Mouse (Mus musculus) testis, adult 2 months (tissue): ENCODE data around the gene Atp6v1c2. TPM values are rescaled to one million over a fixed set of nuclear protein-coding genes. Genes with fewer than 3 reads are reported as not detected.

Experiments
- H3K27ac ChIP-seq: fragments of 200-500 bp; 2 replicates; pipeline ENCODE4 v1.5.1; 2012; ENCODE audit warnings: low read depth, low read length; ENCODE audit not compliant: control insufficient read depth, insufficient read depth
- H3K27me3 ChIP-seq: fragments of 200-500 bp; 2 replicates; pipeline ENCODE4 v1.6.1; 2012; ENCODE audit warnings: mild to moderate bottlenecking, low read length, moderate library complexity; ENCODE audit not compliant: control insufficient read depth, insufficient read depth
- H3K36me3 ChIP-seq: fragments of 200-500 bp; 2 replicates; pipeline ENCODE4 v1.6.1; 2012; ENCODE audit warnings: mild to moderate bottlenecking, low read length; ENCODE audit not compliant: control insufficient read depth, insufficient read depth
- H3K4me1 ChIP-seq: fragments of 200-500 bp; 2 replicates; pipeline ENCODE4 v1.6.1; 2012; ENCODE audit warnings: low read length; ENCODE audit not compliant: control insufficient read depth, insufficient read depth
- H3K4me3 ChIP-seq: fragments of 200-500 bp; 2 replicates; pipeline ENCODE4 v1.5.1; 2012; ENCODE audit warnings: low read depth, mild to moderate bottlenecking, low read length, moderate library complexity, mixed read lengths; ENCODE audit not compliant: control insufficient read depth
- CTCF ChIP-seq: fragments of 200-500 bp; IDR thresholded peaks from 2 replicates; pipeline ENCODE4 v1.5.1; 2012; ENCODE audit warnings: low read depth, mild to moderate bottlenecking, inconsistent platforms, low read length, moderate library complexity; ENCODE audit not compliant: control insufficient read depth, insufficient read depth, insufficient replicate concordance
- POLR2A ChIP-seq: fragments of 200-500 bp; IDR thresholded peaks from 2 replicates; pipeline ENCODE4 v1.6.1; 2012; ENCODE audit warnings: low read depth, mild to moderate bottlenecking, inconsistent platforms, low read length, moderate library complexity; ENCODE audit not compliant: control insufficient read depth
- polyA plus RNA-seq: library from polyadenylated mRNA; depleted of rRNA; stranded (reverse); fragments of >200 nt; gene quantifications from 2 replicates; pipeline ENCODE4 v1.2.3, GENCODE M21; 2012

Gene Atp6v1c2
- polyA plus RNA-seq, 1 experiment: 1.0 TPM

GRCm38 (mm10) chr12:17350106-17350505 lies 20.9 kb upstream of the Atp6v1c2 start:
- no peak overlapping the region for H3K27ac ChIP-seq
- H3K36me3 ChIP-seq: peaks cover 1% of the 10 kb centered on the region
- TF ChIP-seq CTCF (no peak), POLR2A (no peak)
- H3K27me3 ChIP-seq: no peaks in the 10 kb centered on the region
- H3K4me1 ChIP-seq: peaks cover 4% of the 10 kb centered on the region; the same call in 1 of the 2 replicates
- H3K4me3 ChIP-seq: no peak overlapping the region

DNA sequence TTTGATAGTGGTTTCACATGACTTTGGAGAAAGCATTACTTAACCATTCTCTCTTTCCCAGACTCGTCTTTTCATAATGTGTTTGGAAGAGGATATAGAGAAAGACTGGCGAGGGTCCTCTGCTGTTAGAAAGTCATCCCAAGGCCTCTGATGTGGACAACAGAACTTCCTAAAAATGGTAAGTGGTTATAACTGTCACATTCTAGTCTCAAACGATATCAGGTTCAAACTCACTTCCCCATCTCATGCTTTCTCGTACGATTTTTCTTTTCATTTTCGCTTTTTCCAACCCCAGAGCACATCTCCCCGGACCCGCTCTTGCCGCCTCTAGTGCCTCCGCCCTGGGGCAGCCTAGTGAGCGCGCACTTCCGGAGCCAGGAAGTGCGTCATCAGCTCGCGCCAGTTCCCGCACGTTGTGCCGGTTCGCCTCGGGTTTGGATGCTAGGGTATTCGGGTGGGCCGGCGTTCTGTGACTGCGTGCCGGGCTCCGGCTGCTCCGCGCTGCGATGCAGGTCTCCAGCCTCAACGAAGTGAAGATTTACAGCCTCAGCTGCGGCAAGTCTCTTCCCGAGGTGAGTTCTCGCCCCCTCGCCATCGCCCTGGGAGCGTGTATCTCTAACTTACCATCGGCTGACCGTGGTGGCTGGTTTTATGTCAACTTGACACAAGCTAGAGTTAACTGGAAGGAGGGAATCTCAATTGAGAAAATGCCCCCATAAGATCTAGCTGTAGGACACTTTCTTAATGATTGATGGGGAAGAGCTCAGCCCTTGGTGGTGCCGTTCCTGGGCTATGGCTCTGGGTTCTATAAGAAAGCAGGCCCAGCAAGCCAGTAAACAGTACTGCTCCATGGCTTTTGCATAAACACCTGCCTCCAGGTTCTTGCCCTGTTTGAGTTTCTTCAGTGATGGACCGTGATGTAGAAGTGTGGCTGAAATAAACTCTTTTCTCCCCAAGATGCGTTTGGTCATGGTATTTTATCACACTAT lies 19.2 kb upstream of the Atp6v1c2 start, which contains the start of gene Nol10:
Gene Nol10, plus strand, starts transcription at position 411 of the 989 bp plus-strand sequence.
- Histone ChIP-seq H3K27me3 (no peaks in the 10 kb centered on the region), H3K4me3 (peak within 1 kb of the TSS; percentile 100), H3K27ac (peak within 1 kb of the TSS; percentile 93), H3K36me3 (peaks cover 1% of the 10 kb centered on the region), H3K4me1 (peaks cover 4% of the 10 kb centered on the region; the same call in 1 of the 2 replicates)
- no peak for TF ChIP-seq CTCF
- peak; percentile 98 for TF ChIP-seq POLR2A

DNA sequence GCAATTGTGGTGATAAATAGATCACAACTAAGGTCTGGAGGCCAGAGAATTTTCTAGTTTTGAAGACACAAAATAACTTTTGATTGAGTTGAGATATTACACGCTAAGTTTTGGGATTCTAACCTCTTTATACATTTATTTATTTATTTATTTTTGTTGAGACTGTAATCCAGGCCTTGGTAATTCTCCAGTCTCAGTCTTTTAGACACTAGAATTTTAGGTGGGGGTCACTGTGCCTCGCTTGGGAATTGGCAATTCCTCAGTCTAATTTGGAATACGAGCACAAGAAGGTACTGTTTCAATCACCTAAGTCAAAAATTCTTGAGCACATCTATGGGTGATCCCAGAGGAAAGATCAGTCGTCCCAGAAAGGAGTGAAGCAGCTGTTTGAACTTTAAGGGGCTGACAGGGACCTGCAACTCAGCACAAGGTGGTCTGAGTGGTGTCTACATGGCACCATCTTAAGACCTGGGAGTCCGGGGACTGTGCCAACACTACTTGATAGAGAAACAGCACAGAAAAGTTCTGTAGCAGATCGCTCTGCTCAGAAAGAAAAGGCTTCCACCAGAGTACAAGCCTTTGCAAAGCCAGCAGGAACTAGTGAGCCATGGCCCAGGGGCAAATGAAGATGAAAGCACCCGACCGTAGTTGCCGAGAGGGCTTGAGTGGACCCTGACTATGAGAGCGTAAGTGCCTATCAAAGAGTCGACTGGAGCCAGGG lies 18.3 kb upstream of the Atp6v1c2 start:
- Histone ChIP-seq H3K4me1 (peaks cover 4% of the 10 kb centered on the region; the same call in 1 of the 2 replicates), H3K27me3 (no peaks in the 10 kb centered on the region), H3K36me3 (no peaks in the 10 kb centered on the region; the same call in none of the 2 replicates), H3K27ac (peak overlapping the region; percentile 87; the same call in 1 of the 2 replicates), H3K4me3 (peak overlapping the region; percentile 100)
- TF ChIP-seq CTCF: no peak
- no peak for TF ChIP-seq POLR2A

DNA sequence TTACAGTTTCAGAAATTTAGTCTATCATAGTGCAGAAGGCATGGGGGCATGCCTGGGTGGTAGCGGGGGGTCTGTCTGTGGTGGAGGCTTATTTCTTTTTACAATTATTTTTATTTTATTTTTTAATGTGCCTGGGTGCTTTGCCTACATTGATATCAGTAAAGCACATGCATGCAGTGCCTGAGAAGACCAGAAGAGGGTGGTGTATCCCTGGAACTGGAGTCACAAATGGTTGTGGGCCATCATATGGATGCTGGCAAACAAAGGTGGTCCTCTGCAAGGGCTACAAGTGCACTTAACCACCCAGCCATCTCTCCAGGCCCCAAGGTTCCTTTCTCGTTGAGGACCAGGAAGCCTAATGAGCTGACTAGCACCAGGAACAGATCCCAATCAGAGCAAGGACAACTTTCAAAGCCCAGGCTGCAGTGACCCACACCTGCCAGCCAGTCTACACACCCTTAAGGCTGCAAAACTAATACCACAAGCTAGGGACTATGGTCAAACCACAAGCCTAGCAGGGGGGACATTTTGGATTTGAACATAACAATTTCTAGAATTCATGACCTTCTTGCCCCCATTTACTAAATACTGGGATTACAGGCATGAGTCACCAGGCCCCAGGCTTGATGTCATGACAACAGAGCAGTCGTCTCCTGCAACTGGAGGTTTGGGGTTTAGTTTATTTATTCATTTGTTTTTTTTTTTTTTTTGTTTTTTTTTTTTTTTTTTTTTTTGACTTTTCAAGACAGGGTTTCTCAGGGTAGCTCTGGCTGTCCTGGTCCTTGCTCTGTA lies 10.2 kb upstream of the Atp6v1c2 start:
- Histone ChIP-seq H3K36me3 (no peaks in the 10 kb centered on the region), H3K27me3 (no peaks in the 10 kb centered on the region), H3K27ac (no peak overlapping the region), H3K4me3 (no peak overlapping the region), H3K4me1 (no peaks in the 10 kb centered on the region)
- TF ChIP-seq POLR2A (no peak), CTCF (no peak)

DNA sequence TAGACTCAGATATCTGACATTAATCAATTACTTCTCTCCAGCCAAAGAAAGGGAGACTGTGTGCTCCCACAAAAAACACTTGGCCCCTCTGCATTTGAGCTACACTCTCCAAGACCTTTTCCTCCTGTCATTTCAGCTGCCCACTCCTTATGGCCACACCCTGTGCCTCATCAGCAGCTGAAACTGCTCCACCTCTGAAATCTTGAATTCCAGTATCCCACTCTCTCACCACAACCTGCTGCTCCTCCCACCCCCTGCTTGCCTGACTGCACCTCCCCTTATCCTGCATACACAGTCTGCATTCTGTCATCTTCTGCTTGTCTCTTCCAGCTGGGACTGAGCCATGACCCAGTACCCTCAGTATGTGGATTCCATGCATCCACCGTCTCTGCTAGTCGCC lies 9.2 kb upstream of the Atp6v1c2 start:
- H3K36me3 ChIP-seq: no peaks in the 10 kb centered on the region
- H3K4me3 ChIP-seq: no peak overlapping the region
- H3K27ac ChIP-seq: no peak overlapping the region
- no peaks in the 10 kb centered on the region for H3K4me1 ChIP-seq
- H3K27me3 ChIP-seq: no peaks in the 10 kb centered on the region
- TF ChIP-seq POLR2A (no peak), CTCF (no peak)

DNA sequence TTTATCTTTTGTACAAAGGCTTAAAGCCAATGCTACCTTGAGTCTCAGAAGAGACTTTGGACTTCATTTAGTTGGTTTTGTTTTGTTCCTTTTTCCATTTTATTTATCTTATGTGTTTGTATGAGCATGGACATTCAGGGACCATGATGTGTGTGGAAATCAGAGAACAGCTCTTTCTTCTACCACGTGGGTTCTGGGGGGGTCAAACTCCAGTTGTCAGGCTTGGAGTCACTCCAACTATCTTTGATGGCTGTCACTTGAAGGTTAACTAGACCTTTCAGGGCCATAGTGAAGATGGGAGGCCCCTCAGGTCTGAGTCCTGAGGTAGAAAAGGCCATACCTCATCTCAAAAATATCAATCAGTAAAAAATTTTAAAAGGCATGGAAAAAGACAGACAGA lies 4.3 kb upstream of the Atp6v1c2 start:
- Histone ChIP-seq H3K27ac (no peak overlapping the region), H3K4me1 (no peaks in the 10 kb centered on the region), H3K27me3 (no peaks in the 10 kb centered on the region), H3K4me3 (no peak overlapping the region), H3K36me3 (no peaks in the 10 kb centered on the region)
- TF ChIP-seq POLR2A (no peak), CTCF (no peak)
